Mouse (Mus musculus): ENCODE results near the gene Fras1. TPM values are rescaled to one million over a fixed set of nuclear protein-coding genes. Genes with fewer than 3 reads are reported as not detected.
A peak's percentile ranks its signal among the peaks of the same experiment; 100 is the strongest.

Gene Fras1
- total RNA-seq (2021): 1 to 10 TPM; 3.9 to 8.9 TPM
- long read RNA-seq, experiment 1: 0 reads
- long read RNA-seq, experiment 2, partial matches to known transcripts: 1 of 1 reads
- long read RNA-seq, experiment 2, other reads (novel, unspliced or antisense): 0 of 1 reads

DNA sequence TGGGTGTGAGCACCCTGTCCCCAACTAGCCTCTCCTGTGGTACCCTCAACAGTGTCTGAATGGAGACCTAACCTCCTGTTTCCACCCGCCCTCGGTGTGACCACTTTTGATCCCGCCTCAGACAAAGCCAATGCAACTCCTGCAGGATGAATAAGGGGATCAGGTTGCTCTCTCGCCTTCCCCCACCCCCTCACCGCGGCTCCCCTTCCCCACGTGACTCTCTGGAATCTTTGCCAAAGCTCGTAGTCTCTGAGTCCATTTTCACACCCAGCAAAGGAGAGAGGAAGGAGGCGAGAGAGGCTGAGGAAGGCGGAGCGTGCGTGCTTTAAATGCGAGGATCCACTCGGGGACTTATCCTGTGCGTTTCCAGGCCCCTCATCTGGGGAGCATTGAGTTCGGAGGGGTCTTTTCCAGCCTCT is at the start of gene Fras1:
Fras1 (plus strand) TSS at position 389 of the 419 bp plus-strand sequence.
- peak; percentile 41 for DNase-seq

DNA sequence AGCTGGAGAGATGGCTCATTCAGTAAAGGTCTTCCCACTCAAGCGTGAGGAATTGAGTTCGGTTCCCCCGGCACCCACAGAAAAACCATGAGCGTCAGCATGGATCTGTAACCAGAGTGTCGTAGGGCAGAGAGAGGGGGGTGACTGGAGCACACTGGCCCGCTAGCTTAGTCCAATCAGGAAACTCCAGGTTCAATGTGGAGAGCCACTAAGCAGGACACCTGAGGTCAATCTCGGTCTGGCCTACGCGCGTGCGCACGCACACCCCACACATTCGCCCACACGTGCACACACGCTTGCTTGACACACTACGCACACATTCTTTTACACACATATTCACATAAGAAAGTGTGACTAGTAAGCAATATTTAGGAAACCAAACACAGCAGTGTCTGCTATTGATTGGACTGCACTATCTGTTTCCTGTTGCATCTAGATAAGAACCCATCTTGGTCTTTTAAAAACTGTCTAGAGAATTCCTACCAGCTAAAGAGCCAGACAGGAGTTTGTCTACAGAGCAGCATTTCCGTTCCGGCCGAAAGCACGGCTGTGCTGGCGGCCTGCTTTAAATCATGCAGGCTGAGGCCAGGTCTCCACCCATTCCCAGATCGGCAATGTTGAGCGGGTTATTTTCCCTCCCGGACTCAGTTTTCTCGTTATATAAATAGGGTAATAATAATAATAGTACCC is 42.6 kb upstream of the Fras1 start:
- DNase-seq: peak; percentile 39

DNA sequence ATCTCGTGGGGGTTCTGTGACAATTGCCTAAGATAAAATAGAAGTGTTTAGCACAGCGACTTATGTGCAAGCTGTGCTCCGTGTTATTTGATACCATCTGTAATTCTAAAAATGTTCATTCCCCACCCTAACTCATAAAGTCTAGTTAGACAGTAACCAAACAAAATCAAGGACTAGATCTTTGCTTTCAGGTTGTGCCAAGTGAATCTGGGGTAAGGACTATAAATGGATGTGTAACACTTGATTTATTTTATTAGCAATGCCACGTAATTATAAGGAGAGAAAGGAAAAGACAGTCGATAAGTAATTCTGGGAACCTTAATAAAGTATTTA is 42.1 kb upstream of the Fras1 start:
- no peak for DNase-seq

DNA sequence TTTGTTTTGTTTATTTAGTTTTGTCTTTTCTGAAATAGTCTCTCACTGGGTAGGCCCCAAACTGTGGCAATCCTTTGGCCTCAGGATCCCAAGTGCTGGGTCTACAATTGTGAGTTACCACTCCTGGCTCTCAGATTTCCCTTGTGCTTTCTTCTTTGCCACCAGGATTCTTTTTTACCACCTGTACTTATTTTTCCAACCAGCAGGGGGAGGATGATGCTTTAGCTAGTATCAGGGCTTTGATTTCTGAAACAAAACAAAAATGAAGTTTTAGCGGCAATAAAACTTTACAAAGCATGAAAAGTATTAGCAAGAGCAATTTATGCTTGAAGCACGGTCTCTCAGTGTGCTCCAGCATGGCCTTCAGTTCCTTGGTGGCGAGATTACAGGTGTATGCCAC is 39.8 kb upstream of the Fras1 start:
- DNase-seq: no peak

DNA sequence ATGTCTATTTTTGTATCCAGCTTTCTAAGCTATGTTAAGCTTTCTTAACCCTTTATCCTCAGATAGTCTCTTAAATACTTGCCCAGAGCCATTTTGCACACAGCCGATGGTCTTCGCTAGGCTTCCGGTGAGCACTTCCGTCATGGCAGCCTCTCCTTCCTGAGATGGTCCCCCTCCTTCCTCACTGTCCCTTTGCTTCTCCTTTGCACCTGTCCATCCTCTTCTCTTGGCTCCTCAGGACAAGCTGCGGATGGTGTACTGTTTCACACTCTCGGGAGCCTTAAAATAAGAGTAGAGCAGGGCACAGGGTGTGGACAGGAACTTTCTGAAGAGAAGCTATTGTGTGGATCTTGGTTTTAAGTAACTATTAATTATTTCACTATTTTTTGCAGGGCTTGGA is 33.2 kb upstream of the Fras1 start:
- DNase-seq: no peak

DNA sequence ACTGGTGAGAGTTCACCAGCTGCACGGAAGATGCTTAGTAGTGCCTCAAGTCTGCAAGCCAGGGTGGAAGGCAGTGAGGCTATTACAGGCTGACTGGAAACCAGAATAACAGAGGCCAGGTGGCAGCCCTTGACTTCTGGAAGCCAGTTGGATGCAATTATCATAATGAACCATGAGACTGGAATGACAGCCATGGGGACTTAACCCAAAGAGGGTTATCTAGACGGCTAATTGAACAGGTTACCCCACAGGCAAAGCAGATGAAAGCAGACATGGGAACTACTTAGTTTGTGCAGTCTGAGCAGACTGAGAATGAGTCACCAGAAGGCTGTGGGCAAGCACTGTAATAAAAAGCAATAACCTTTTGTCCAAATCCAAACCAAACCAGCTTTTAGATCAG is 28.8 kb upstream of the Fras1 start:
- DNase-seq: no peak

DNA sequence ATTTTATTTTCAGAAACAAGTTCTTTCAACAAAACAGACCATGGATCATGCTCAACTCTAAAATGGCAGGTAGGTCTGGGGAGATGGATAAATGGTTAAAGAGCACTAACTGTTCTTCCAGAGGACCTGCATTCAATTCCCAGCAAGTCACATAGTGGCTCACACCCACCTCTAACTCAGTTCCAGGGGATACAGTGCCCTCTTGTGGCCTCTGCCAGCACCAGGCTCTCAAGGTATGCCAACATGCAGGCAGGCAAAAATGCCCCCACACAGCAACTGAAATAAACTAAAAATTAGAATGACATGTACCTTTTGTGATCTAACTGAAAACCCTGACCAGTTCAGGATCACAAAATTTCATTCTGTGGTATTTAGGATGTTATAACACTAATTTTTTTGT is 21.8 kb upstream of the Fras1 start:
- DNase-seq: peak; percentile 27

DNA sequence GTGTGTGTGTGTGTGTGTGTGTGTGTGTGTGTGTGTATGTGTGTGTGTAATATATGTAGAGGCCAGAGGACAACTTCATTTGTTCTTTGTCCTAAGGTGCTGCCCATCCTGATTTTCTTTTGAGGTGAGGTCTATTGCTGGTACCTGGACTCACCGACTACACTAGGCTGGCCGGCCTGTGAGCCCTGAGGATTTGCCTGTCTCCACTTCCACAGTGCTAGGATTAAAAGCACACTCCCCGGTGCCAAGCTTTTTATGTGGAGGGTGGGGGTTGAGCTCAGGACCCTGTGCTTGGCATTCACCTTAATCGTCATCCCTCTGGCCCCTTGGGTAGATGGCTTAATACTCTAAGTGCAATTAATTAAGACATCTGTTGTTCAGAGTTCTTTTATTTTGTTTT is 9.8 kb upstream of the Fras1 start:
- no peak for DNase-seq

DNA sequence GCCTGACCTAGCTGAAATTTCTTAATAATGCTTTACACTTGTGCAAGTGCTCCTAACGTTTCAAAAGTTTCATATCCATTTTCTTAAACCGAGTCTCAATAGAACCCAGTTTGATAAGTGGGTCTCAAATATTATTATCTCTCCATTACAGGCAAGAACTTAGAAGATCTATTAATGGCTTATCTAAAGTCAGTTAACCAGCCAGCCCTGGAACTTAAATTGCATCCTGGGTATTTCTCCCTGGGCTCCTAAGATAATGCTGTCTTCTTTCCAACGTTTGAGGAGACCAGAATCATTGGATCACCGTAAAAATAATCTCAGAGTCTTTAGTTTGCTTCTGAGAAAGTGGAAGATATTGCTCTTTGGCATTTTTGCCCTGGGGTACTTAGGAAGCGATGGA is 8.2 kb upstream of the Fras1 start:
- no peak for DNase-seq

DNA sequence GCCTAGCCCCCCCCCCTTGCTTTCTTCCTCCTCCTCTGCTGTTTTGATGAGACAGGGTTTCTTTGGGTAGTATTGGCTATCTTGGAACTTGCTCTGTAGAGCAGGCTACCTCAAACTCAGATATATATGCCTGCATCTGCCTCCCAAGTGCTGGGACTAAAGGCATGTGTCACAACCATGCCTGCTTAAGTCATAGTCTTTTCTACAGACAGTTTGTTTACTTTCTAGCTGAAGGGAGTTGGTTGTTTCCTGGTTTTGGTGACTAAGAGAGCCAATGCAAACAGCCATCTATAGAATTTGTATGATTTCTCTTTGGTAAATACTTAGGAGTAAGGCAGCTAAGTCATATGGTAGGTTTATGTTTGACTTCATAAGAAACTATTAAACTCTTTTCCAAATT is 6.5 kb upstream of the Fras1 start:
- DNase-seq: no peak

DNA sequence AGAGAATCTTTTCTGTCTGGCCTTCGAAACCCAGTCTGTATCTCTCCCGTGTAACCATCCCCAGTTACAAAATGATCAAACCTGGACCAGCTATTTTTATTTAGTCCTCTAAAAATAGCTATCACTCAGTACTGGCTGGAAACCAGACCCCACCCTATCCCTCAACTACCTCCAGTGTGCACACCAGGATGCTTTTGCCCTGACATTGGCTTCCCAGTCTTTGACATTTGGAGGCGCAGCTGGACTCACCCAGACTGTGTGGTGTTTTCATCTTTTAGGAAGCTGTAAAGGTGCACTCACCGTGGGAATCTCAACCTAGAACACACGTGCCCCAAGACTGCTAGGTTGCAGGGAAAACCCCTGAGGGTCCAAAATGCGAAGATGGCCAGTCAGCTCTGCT is 649 bp upstream of the Fras1 start:
- DNase-seq: no peak

DNA sequence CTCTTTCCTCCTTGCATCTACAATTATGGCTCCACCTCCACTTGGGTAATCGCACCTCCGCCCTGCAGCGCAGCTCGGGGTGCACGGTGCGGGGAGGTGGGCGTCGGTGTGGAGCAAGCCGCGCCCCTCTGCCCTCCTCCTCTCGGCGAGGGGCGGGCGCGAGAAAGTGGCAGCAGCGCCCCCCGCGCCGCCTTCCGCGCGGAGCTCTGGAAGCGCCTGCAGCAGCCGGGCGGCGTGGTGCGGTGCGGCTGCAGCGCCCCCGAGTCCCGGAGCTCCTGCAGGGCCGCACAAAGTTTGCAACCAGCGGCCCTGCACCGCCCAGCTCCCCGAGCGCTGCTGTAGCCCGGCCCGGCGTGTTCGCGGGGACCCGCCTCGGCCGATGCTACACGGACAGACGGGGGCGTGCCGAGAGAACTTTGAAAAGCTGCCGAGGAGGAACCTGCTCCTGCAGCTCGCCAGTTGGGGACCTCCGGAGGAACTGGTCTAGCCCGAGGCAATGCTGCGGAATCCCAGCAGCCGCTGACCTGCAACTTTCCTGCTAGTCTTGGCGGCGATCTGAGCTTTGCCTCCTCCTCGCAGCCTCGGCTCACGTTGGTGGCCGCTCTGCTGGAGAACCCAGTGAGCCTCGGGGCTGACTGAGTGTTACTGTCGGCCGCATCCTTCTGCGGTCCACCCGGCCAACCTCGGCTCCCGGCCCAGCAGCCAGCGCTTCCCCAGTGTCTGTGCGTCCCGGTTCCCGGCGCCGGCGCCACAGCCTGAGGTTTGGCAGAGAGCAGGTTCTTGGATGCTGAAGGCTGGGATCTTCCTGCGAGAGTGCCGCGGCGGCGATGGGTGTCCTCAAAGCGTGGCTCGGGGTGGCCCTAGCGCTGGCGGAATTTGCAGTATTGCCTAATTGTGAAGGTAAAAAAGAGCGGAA is 489 bp downstream of the Fras1 start:
- DNase-seq: peak; percentile 71

DNA sequence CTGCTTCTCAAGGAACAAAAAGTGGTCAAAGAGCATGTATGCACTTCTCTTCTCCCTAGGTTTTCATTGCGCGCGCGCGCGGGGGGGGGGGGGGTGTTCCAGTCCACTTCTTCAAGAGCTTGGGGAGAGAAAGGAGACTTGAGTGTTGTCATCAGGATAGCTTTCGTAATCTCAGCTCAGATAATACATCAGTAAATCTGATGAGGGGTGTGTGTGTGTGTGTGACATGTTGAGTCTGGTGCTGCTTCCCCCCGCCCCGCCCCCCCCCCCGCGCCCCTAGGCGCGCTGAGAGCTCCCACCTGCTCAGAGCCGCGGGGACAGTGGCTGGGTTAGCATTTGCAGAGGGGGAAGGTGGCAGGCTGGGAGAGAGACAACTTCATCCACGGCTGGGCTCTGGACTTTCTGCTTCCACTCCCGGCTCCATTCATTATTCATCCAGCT is 1.7 kb downstream of the Fras1 start:
- no peak for DNase-seq

DNA sequence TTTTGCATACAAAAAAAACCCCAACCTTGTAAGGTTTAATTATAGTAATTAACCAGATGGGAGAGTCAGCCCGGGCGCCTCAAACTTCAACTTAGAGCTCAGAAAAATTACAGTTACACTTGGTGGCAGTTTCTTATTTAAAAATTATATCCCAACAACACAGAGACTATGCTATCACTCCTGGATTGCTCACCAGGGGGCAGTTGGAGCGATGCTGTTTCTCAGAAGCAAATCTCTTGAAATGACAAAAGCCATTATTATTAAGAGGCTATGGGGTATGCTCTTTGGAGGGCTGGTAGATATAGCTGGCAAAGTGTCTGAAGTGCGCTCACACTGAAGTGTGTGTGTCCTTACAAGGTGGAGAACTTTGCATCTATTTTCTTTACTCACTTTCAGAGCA is 2.5 kb downstream of the Fras1 start:
- DNase-seq: peak; percentile 19

DNA sequence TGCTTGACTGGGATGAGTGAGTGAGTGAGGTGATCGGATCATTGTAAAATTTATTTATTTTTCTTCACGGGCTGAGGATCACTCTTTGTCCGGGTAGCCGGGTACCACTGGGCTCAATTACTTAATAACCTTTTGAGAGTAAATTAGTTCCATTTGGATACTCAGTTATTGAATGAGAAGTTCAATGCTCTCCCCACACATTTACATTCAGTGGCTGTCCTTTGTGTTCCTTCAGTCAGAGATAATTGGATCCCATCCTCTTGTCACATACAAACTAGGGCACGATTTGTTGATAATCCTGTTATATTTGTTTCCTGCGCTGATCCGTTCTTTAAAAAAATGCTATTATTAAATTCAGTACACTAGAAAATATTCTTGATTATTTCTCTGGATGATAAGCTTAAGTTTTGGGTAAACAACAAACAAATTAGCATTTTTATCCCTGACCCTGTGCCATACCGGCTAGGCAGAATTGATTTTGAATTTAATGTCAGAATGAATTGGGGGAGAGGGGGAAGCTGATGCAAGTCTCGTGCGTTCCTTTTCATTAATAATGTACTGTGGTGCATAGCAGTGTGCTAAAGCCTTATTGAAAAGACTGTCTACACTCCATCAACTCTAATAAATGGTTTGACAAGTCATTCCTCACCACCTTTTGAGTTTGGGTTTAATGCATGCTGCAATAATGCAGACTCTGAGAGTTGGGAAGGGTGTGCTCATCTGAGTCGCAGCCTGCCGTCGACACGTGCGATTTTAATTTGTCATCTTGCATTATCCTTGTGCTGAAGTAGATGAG is 12.6 kb downstream of the Fras1 start:
- DNase-seq: no peak

DNA sequence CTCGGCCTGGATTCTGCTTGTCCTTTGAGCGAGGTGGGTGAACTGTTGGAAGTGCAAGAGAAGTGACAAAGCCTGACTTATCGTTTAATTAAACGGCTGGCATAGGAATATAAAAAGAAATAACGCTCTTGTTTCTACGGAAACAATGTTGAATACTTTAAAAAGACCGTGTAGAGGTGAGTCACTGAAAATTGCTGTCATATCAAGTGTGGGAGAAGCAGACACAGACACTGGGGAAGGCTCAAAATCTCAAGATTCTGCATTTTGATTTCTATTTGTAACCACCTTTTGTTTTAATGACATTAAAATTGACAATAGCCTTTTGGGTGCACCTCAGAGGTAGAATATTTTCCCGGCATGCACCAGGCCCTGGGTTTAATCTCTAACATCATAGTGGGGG is 14.6 kb downstream of the Fras1 start:
- no peak for DNase-seq

DNA sequence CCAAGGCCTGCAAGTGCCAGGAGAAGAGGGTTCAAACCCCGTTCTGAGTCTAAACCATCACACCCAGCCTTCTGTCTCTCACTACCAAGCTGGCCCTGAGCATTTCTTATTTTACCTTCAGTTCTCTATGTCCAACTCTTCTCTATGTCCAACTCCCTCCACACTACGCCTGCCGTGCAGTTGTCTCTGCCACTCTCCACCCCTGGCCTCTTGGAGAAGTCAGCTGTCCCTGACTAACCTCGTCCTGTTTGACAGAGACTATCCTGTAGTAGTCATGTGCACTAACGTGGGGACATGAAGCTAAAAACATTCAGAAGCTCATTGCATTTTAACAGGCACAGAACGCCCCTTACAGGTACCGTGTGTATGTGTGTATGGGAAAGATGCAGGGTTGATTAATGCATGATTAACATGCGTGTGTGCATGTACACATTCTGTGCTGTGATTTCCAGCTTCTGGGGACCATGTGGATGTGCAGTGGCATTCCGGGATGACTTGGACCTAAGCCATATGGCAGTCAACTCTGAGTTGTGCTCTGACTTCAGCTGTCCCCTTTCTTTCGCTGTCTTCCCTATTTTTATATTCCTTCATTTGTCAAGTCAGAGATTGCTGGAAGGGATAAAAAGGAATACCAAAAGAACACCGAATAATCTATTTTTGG is 16.3 kb downstream of the Fras1 start:
- no peak for DNase-seq

DNA sequence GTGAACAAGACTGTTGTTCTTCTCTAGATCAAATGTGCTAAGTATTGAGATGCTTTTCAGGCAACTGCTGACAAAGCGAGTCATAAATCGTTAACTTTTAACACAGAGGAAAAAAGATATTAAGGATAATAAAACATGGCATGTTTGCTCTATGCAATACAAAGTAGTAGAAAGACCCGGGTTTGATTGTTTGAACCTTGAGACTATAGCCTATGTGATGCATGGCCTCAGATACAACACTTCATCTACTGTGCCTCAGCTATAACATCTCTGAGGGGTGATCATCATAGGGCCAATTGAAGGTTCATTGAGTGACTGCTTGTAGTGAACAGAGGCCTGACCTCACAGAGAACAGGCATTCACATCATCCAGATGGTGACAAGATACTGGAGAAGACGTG is 17.3 kb downstream of the Fras1 start:
- no peak for DNase-seq

DNA sequence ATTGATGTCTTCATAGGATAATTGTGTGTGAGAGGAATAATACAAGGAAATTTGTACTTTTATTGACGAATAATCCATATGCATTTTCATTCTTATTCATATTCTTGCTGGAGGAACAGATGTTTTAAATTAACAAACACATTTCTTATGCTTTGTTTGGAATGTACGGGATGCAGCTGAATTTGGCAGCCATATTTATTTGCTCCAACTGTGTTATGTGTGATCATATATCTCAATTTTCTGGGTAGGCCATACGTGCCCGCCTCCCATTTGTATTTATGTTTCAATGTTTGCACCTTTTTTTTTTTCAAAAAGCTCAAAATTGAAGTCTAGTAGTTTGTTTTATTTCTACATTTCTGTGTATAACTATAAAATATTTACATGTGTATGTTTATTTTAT is 21.2 kb downstream of the Fras1 start:
- no peak for DNase-seq

DNA sequence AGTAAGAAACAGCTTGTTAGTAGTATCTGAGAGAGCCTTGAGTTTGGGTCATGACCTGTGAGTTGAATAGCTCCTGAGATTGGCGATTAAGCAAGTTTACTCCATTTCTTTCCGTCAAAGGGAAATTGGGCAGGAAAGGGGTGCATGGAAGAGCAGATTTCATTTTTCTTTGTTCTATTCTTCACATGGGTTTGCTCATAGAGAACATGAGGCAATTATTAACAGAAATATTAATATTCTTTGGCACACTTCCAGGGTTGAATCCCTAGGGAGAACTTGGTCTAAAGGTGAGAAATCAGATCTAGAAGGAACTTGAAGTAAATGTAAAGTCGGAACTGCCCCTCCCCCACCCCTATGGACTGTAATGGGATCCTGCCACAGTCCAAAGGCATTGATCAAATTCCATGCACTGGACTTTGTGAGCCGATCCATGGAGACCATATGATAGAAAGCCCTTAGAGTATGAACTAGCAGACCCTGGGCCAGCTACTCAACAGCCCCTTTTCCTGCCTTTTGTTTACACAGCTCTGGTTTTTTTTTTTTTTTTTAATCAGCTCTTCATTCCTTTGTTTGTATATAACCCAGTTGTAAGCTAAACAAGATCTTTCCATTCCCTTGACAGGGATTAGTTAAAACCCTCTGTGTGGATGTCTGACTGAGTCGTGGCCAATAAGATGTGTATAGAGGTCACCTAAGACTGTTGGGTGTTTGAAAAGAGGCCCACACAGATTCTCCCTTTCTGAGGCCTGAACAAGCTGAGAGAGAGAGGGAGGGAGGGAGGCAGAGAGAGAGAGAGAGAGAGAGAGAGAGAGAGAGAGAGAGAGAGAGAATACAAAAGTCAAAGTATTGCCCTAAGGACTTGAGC is 22.3 kb downstream of the Fras1 start:
- no peak for DNase-seq

DNA sequence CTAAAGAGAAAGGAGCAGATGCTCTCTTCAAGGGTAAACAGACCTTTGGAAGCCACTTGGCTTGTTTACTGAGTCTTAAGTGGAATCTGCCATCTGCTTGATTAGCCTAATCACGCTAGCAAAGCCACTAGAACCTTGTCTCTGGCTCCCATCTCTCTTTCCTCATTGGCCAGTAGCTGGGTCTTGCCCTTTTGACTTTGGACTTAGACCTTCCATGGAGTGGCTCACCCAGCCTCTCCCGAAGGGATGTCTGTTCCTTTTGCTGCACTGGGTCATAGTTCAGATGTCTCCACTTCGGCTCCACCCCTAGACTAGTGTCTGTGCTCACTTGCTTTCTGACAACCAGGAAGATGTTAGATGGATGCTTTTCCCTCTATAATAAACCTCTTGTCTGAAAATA is 28.8 kb downstream of the Fras1 start:
- DNase-seq: no peak
